Mouse (Mus musculus): ENCODE data around the gene H3f3a.

DNA sequence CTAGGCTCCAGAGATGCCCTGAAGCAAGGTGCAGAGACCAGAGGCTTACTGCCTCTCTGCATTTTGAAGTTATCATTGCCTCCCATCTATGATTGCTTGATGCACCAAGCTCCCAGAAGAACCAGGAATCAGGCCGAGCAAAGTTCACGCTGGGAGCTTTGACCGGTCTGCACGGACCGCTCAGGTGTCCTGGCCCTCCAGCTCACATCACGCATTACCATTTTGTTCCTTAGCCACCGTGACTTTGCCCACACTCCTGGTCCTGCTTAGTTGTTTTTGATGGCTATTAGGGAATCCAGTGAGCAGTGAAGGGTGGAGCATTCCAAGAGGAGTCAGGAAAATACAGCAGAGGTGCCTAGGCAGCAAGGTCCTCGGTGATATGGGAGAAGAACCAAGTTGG is 33.5 kb downstream of the H3f3a start:
- no peak for TF ChIP-seq POLR2A (IDR thresholded peaks at IDR 0.05; ENCODE audit: low read depth, low read length)
- TF ChIP-seq CTCF (IDR thresholded peaks at IDR 0.05; ENCODE audit: extremely low read depth, insufficient read depth, insufficient read length, insufficient replicate concordance), result no peak

Measured in spleen, adult 2 months (tissue).